Mouse (Mus musculus) embryonic facial prominence, embryonic 12.5 days (tissue): Measurements from ENCODE around the gene Gm20911. TPM values are rescaled to one million over a fixed set of nuclear protein-coding genes. Genes with fewer than 3 reads are reported as not detected.
"Not testable (repeated sequence)": the region's sequence is repeated elsewhere in the genome, so short reads cannot be mapped to it uniquely, and the experiment has no call there.

Experiments used
- ATAC-seq: fragments of 200-750 bp; cut with Nextera tagmentation; 2 replicates; pipeline ENCODE4 v1.8.0; 2017; ENCODE audit not compliant: insufficient number of reproducible peaks, insufficient read depth, low FRiP score, low TSS enrichment
- H3K27ac ChIP-seq: fragments of 300-500 bp; sonication (generic); 2 replicates; pipeline ENCODE4 v1.5.1; 2016; ENCODE audit warnings: mild to moderate bottlenecking
- H3K27me3 ChIP-seq: fragments of 300-500 bp; sonication (generic); 2 replicates; pipeline ENCODE4 v1.6.1; 2016; ENCODE audit warnings: mild to moderate bottlenecking, moderate library complexity
- H3K36me3 ChIP-seq: fragments of 300-500 bp; sonication (generic); 2 replicates; pipeline ENCODE4 v1.6.1; 2016; ENCODE audit warnings: mild to moderate bottlenecking
- H3K4me1 ChIP-seq: fragments of 300-500 bp; sonication (generic); 2 replicates; pipeline ENCODE4 v1.6.1; 2016
- H3K4me2 ChIP-seq: fragments of 300-500 bp; sonication (generic); replicated peaks from 2 replicates; pipeline ENCODE4 v1.6.1; 2016; ENCODE audit warnings: mild to moderate bottlenecking, moderate library complexity
- H3K4me3 ChIP-seq: fragments of 300-500 bp; sonication (generic); 2 replicates; pipeline ENCODE4 v1.5.1; 2016; ENCODE audit warnings: mild to moderate bottlenecking
- H3K9ac ChIP-seq: fragments of 300-500 bp; sonication (generic); 2 replicates; pipeline ENCODE4 v1.6.1; 2016; ENCODE audit warnings: mild to moderate bottlenecking, moderate library complexity
- H3K9me3 ChIP-seq: fragments of 300-500 bp; sonication (generic); 2 replicates; pipeline ENCODE4 v1.6.1; 2016; ENCODE audit warnings: mild to moderate bottlenecking, moderate library complexity
- WGBS: fragments of 180-500 bp; shearing (Covaris S2); methylation state at CpG from one replicate; pipeline ENCODE4 v1.1.7; 2016; 5-methylcytosine and 5-hydroxymethylcytosine counted together
- polyA plus RNA-seq: library from polyadenylated mRNA; unstranded; fragments of >200 nt; fragmentation: Nextera tagmentation; extraction: Ambion mirVana; gene quantifications from 2 replicates; pipeline ENCODE4 v1.2.1, GENCODE M21; 2016

Gene Gm20911
- polyA plus RNA-seq = not detected in 2 replicates

GRCm38 (mm10) chrY:81457707-81458106, at the start of gene Gm20911:
TSS of gene Gm20911 (plus strand) at chrY:81458007.
- not testable (repeated sequence) for ATAC-seq

More at GRCm38 (mm10) chrY:81457707-81458106, at the start of gene Gm20911:
- not testable (repeated sequence) for H3K4me1 ChIP-seq, H3K36me3 ChIP-seq, H3K27me3 ChIP-seq, H3K4me3 ChIP-seq, H3K9ac ChIP-seq, H3K9me3 ChIP-seq, H3K27ac ChIP-seq, H3K4me2 ChIP-seq
- no CpG with 5 or more reads among the region's 6 CpGs for WGBS
